Mouse (Mus musculus): ENCODE data around the gene Ptpra.

DNA sequence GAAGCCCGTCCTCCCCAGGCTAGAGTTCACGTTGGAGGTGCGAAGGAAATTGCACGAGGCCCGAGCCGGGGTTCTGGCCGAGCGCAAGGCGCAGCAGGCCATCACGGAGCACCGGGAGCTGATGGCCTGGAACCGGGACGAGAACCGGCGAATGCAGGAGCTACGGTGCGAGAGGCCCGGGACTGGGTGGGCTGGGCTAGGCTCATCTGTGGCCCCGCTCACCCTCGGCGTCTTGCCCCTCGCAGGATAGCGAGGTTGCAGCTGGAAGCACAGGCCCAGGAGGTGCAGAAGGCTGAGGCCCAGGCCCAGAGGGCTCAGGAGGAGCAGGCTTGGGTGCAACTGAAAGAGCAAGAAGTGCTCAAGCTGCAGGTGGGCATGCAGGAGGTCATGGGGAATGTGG lies 114.0 kb downstream of the Ptpra start:
- no peak for TF ChIP-seq POLR2A (IDR thresholded peaks at IDR 0.05; ENCODE audit: insufficient read length, low read depth)
- no peak for TF ChIP-seq USF1 (IDR thresholded peaks at IDR 0.05; ENCODE audit: low read depth)
- no peak for TF ChIP-seq POLR2AphosphoS2 (IDR thresholded peaks at IDR 0.05; ENCODE audit: insufficient read length, low read depth)
- TF ChIP-seq TCF12 (IDR thresholded peaks at IDR 0.05; ENCODE audit: insufficient read depth, poor library complexity, severe bottlenecking) = no peak
- no peak for TF ChIP-seq MAX (IDR thresholded peaks at IDR 0.05; ENCODE audit: low read depth)
- TF ChIP-seq MYOD1 (IDR thresholded peaks at IDR 0.05; ENCODE audit: control insufficient read depth in 1 of 3, insufficient read length in 2 of 3, low read depth in 2 of 3) = no peak
- no peak for TF ChIP-seq E2F4 (IDR thresholded peaks at IDR 0.05; ENCODE audit: insufficient read depth)
- TF ChIP-seq TCF3 (IDR thresholded peaks at IDR 0.05; ENCODE audit: insufficient read length, low read depth) = no peak
- no peak for TF ChIP-seq CEBPB (IDR thresholded peaks at IDR 0.05; ENCODE audit: insufficient read depth, poor library complexity, severe bottlenecking)
- no peak for TF ChIP-seq REST (IDR thresholded peaks at IDR 0.05; ENCODE audit: insufficient read depth, insufficient read length)
- TF ChIP-seq MYOG (IDR thresholded peaks at IDR 0.05; ENCODE audit: control insufficient read depth in 1 of 3, insufficient read depth in 1 of 3, insufficient read length in 2 of 3, low read depth in 2 of 3) = no peak

Measured in myocyte (in vitro differentiated cells).